Mouse (Mus musculus): ENCODE measurements at regions not wholly inside any gene's neighbourhood (a gene's known extent, or its start where the extent isn't known, plus 50 kb on each side); places are given as distances from the start of the nearest gene placed in this dataset.
"Not testable (repeated sequence)": the region's sequence is repeated elsewhere in the genome, so short reads cannot be mapped to it uniquely, and the experiment has no call there.

- not testable (repeated sequence) for DNase-seq (ENCODE audit: low read depth, low spot score)
Measured at GRCm38 (mm10) chr14:14478159-14478558, 77.1 kb downstream of the Olfr721-ps1 start.

- DNase-seq (ENCODE audit: low read depth, low spot score): peak; percentile 34
Measured at GRCm38 (mm10) chr14:14481840-14482239, 80.7 kb downstream of the Olfr721-ps1 start.

- no peak for DNase-seq (ENCODE audit: low read depth, low spot score)
Measured at GRCm38 (mm10) chr14:14486356-14486755, 85.3 kb downstream of the Olfr721-ps1 start.

GRCm38 (mm10) chr14:14490501-14490900, 89.4 kb downstream of the Olfr721-ps1 start:
- DNase-seq (ENCODE audit: low read depth, low spot score): no peak

GRCm38 (mm10) chr14:14492041-14492440, 90.9 kb downstream of the Olfr721-ps1 start:
- no peak for DNase-seq (ENCODE audit: low read depth, low spot score)

GRCm38 (mm10) chr14:14511927-14512326, 110.8 kb downstream of the Olfr721-ps1 start:
- DNase-seq (ENCODE audit: low read depth, low spot score): no peak

- DNase-seq (ENCODE audit: low read depth, low spot score): no peak
Measured at GRCm38 (mm10) chr14:14513056-14513455, 112.0 kb downstream of the Olfr721-ps1 start.

GRCm38 (mm10) chr14:14513498-14513897, 112.4 kb downstream of the Olfr721-ps1 start:
- DNase-seq (ENCODE audit: low read depth, low spot score): no peak

- no peak for DNase-seq (ENCODE audit: low read depth, low spot score)
Measured at GRCm38 (mm10) chr14:14514440-14515172, 113.5 kb downstream of the Olfr721-ps1 start.

- no peak for DNase-seq (ENCODE audit: low read depth, low spot score)
Measured at GRCm38 (mm10) chr14:14515363-14515762, 114.3 kb downstream of the Olfr721-ps1 start.

- no peak for DNase-seq (ENCODE audit: low read depth, low spot score)
Measured at GRCm38 (mm10) chr14:14515918-14516317, 114.8 kb downstream of the Olfr721-ps1 start.

GRCm38 (mm10) chr14:14518027-14518426, 116.9 kb downstream of the Olfr721-ps1 start:
- DNase-seq (ENCODE audit: low read depth, low spot score): no peak

- DNase-seq (ENCODE audit: low read depth, low spot score): no peak
Measured at GRCm38 (mm10) chr14:14518841-14519240, 117.7 kb downstream of the Olfr721-ps1 start.

GRCm38 (mm10) chr14:14520195-14520594, 119.1 kb downstream of the Olfr721-ps1 start:
- DNase-seq (ENCODE audit: low read depth, low spot score): no peak

GRCm38 (mm10) chr14:14521331-14521730, 120.2 kb downstream of the Olfr721-ps1 start:
- DNase-seq (ENCODE audit: low read depth, low spot score): not testable (repeated sequence)

GRCm38 (mm10) chr14:14525225-14525624, 124.1 kb downstream of the Olfr721-ps1 start:
- DNase-seq (ENCODE audit: low read depth, low spot score): peak; percentile 4

GRCm38 (mm10) chr14:14528437-14528836, 127.3 kb downstream of the Olfr721-ps1 start:
- DNase-seq (ENCODE audit: low read depth, low spot score): no peak

- DNase-seq (ENCODE audit: low read depth, low spot score): peak; percentile 12
Measured at GRCm38 (mm10) chr14:14541206-14541605, 140.1 kb downstream of the Olfr721-ps1 start.

- no peak for DNase-seq (ENCODE audit: low read depth, low spot score)
Measured at GRCm38 (mm10) chr14:14541705-14542104, 140.6 kb downstream of the Olfr721-ps1 start.

- no peak for DNase-seq (ENCODE audit: low read depth, low spot score)
Measured at GRCm38 (mm10) chr14:14544236-14544635, 143.1 kb downstream of the Olfr721-ps1 start.

GRCm38 (mm10) chr14:14552201-14552600, 149.9 kb upstream of the Slc4a7 start:
- DNase-seq (ENCODE audit: low read depth, low spot score): no peak

- DNase-seq (ENCODE audit: low read depth, low spot score): no peak
Measured at GRCm38 (mm10) chr14:14574851-14575250, 127.2 kb upstream of the Slc4a7 start.

GRCm38 (mm10) chr14:14591939-14592338, 110.1 kb upstream of the Slc4a7 start:
- DNase-seq (ENCODE audit: low read depth, low spot score): no peak

- DNase-seq (ENCODE audit: low read depth, low spot score): no peak
Measured at GRCm38 (mm10) chr14:14594753-14595152, 107.3 kb upstream of the Slc4a7 start.

Measured in A20 (cell line).